Mouse (Mus musculus) layer of hippocampus, postnatal 36 days (tissue): ENCODE results near the gene Draxin. TPM values are rescaled to one million over a fixed set of nuclear protein-coding genes. Genes with fewer than 3 reads are reported as not detected.
A peak's percentile ranks its signal among the peaks of the same experiment; 100 is the strongest.
"Not testable (repeated sequence)": the region's sequence is repeated elsewhere in the genome, so short reads cannot be mapped to it uniquely, and the experiment has no call there.

Experiments used
- DNase-seq, 2 experiments: peaks; one replicate each; pipeline ENCODE4 v3.0.0; 2022
- microRNA-seq, 2 experiments: library from miRNA; unstranded; fragments of <30 nt; microRNA quantifications; one replicate each; pipeline ENCODE4 v1.2.0; 2021
- total RNA-seq, 2 experiments: library from RNA; stranded (reverse); gene quantifications; 2 replicates each; pipeline ENCODE4 v1.2.3; 2021

The Draxin gene
- total RNA-seq, 2 experiments from 2014 or later, result 1.3 to 1.6 TPM

DNA sequence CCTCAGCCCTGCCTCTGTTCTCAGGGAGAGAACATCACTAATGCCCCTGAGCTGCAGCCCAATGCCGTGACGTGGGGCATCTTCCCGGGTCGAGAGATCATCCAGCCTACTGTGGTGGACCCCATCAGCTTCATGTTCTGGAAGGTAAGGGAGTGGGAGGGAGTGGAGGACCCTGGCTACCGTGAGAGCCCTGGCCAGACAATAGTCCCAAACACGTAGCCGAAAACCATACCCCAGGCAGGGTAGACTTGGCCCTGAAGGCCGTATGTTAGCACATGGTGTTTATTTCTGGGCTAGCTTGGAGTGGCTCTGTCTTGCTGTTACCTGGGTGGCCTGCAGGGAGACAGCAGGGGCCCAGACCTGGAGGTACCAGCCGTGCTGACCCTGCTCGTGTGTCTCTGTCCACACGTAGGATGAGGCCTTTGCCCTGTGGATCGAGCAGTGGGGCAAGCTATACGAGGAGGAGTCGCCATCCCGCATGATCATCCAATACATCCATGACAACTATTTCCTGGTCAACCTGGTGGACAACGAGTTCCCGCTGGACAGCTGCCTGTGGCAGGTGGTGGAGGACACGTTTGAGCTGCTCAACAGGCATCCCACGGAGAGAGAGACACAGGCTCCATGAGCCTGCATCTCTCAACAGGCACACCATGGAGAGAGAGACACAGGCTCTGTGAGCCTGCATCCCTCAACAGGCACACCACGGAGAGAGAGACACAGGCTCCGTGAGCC is 75.4 kb downstream of the Draxin start:
- DNase-seq, result no peak

DNA sequence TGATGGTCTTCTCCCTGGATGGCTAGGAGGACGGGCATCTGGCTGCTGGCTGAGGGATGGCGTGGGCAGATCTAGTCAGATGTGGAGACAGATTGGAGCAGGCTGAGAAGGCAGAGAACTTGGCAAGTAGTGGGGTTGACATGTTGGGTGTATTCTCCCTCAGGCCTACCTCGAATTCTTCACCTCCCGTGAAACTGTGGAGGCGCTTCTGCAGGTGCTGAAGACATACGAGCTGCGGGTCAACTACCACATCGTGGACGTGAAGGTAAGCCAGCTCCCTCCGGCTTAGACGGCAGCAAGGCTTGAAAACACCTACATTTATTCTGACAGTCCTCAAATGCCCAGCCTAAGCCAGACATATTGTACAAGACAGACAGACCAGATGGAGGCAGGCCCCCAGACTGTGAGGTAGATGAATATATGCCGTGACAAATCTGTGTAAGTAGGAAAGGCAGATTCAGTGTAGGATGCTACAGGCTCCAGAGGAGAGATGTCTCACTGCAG is 77.0 kb downstream of the Draxin start:
- peak; percentile 77 to 78 for DNase-seq

DNA sequence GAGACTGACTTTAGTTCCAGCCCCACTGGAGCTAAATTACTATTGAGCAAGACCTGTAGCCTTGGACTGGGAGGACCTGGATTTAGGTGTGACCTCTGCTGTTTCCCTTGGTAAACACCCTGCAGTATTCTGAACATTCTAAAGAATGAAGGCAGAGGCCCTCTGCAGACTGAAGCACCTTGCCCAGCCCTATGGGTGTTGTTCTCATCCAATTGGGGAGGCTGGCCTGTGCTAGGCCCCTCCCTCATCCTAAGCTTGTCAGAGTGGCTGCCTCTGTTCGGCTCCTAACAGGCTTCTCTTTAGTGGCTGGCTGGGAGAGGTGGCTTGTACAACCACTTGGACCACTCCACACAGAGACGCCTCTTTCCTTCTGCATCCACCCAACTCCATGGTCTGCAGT is 77.5 kb downstream of the Draxin start:
- DNase-seq, result no peak

DNA sequence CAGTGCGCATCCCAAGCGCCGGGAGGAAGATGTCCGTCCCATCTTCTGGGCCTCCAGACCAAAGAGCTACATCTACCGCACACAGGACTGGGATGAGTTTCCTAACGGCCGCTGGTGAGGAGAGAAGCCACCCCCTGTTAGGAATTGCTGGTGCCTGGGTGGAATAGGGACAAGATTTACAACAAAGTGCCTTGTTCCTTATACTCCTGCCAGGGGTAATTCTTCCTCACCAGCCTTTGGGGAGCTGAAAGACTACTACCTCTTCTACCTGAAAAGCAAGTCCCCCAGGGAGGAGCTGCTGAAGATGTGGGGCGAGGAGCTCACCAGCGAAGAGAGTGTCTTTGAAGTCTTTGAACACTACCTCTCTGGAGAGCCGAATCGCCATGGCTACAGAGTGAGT is 78.6 kb downstream of the Draxin start:
- no peak for DNase-seq

DNA sequence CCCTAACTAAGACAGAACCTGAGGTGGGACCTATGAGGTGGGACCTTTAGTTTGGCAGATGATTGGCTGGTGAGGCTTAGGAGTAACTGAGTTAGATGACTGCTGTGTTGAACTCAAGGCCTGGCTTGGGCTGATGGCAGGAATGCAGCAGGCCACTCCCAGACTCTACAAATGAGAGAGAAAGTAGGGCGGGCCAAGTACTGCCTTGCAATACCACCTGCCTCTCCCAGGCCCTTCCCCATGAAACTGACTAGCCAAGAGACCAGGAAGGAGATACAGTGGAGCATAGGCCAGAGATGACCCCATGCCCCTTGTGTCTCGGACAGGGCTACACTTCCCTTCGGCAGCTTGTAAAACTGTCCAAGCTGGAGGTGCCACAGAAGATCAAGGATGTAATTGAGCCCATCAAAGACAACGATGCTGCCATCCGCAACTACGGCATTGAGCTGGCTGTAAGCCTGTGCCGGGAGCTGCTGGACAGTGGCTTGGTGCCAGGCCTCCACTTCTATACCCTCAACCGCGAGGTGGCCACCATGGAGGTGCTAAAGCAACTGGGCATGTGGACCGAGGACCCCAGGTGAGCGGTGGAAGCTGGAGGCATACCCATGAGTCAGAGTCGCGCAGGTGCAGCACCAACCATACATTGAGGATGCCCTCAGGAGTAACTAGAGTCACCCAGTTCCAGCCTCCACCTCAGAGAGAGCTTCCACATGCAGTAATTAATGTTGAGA is 79.3 kb downstream of the Draxin start:
- DNase-seq, result no peak

DNA sequence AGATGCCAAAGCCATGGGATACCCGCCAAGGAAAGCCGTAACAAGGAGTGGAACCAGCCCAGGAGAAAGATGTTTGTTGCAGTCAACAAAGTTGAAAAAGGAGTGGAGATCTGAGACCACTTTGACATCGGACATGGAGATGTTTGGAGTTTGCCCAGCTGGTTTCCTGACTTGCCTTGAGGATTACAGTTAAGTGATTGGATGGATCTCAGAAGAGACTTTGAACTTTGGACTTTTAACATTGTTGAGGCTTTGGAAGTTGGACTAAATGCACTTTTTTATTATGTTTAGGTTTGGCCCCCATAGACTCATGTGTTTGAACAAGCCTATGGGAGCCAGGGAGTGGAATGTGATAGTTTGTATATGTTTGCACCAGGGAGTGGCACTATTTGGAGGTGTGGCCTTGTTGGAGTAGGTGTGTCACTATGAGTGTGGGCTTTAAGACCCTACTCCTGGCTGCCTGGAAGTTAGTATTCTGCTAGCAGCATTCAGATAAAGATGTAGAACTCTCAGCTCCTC is 80.0 kb downstream of the Draxin start:
- DNase-seq, result not testable (repeated sequence)

Small RNAs within 50 kb of the gene (microRNA-seq; reads per million reads assigned to microRNA genes)
- 0 reads per million in 2 experiments for gene Mir7022

Other genes with a start within 250 kb of the Draxin start
- gene Mfn2, start 226.0 kb downstream of the Draxin start, total RNA-seq, result 100 to 1,000 TPM; 174 to 194 TPM
- 10 to 100 TPM; 21.3 to 25.1 TPM for gene Plod1, start 193.9 kb downstream of the Draxin start, total RNA-seq
- gene 2510039O18Rik, start 189.8 kb downstream of the Draxin start, total RNA-seq, result 10 to 100 TPM; 27.4 to 30.0 TPM
- not detected for gene Nppb, start 144.9 kb downstream of the Draxin start, total RNA-seq
- gene Nppa, start 130.0 kb downstream of the Draxin start, total RNA-seq, result not detected
- 10 to 100 TPM; 71.1 to 75.3 TPM for gene Clcn6, start 91.9 kb downstream of the Draxin start, total RNA-seq
- 10 to 100 TPM; 29.1 to 33.2 TPM for gene Mthfr, start 91.6 kb downstream of the Draxin start, total RNA-seq
- gene Agtrap, start 42.7 kb downstream of the Draxin start, total RNA-seq, result 1 to 10 TPM; 7.3 TPM
- 10 to 100 TPM; 14.5 to 15.6 TPM for gene Mad2l2, start 314 bp downstream of the Draxin start, total RNA-seq
- gene Fbxo6, start 21.4 kb upstream of the Draxin start, total RNA-seq, result 10 to 100 TPM; 28.5 to 29.1 TPM
- gene Fbxo44, start 29.8 kb upstream of the Draxin start, total RNA-seq, result 100 to 1,000 TPM; 132 to 136 TPM
- gene Fbxo2, start 29.9 kb upstream of the Draxin start, total RNA-seq, result 100 to 1,000 TPM in 1 of 2 experiments, 10 to 100 TPM in 1; 91.4 to 102 TPM
- 10 to 100 TPM; 37.5 to 39.4 TPM for gene Disp3, start 157.3 kb upstream of the Draxin start, total RNA-seq